ENCODE assay signal across 37 mouse cellular contexts in the genomic region with DNA sequence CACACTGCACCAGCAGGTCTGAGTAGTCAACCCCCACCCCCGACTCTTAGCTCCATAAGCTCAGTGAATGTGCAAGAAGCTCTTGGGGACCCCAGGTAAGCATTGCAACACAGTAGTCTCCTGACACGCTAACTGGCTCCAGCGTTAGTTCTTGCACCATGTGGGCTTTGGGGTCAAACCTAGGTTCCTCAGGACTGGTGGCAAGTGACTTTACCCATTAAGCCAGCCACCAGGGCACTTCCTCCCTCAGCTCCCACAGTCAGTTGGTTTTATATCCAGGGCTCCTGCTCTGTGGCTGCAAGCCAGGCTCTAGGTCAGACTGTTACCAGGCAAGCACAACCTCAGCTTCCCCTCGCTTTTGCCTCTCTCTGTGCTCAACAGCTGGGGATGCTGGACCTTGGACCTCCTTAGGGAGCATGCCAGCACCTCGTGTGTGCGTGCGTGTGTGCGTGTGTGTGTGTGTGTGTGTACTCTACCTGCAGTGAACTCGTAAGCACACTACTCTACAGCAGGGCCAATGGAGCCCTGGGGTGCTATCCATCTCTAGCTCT. TPM values are rescaled to one million over a fixed set of nuclear protein-coding genes. Genes with fewer than 3 reads are reported as not detected.
A peak's percentile ranks its signal among the peaks of the same experiment; 100 is the strongest.
DNase-seq lines count a peak whose midpoint lies in the region; ATAC-seq and TF ChIP-seq lines count a peak whose summit lies in the region.
"Had no signal": no experiment of that assay in that cellular context is flagged by ENCODE, and none has a peak within 500 bp of the region (broad histone marks: within the 10 kb centered on the region; RNA-seq: fewer than 3 reads in every experiment).

No protein-coding gene starts in this region.

- H3K4me3 ChIP-seq in hindbrain, embryonic 13.5 days = no peak overlapping the region
- no peak overlapping the region for H3K4me3 ChIP-seq in hindbrain, postnatal 0 days (ENCODE audit: low read length)
- H3K4me3 ChIP-seq in midbrain, embryonic 16.5 days (ENCODE audit: low read depth, low read length) = no peak overlapping the region
- H3K4me3 ChIP-seq: embryonic facial prominence, embryonic 12.5 days; gastrocnemius, adult 2 months; heart, embryonic 10.5 days; heart, embryonic 15.5 days; limb, embryonic 13.5 days; lung, embryonic 15.5 days; midbrain, embryonic 15.5 days; neural tube, embryonic 12.5 days had no signal

- peaks cover 32% of the 10 kb centered on the region for H3K4me1 ChIP-seq in hindbrain, embryonic 13.5 days (replicated peaks)
- no peaks in the 10 kb centered on the region for H3K4me1 ChIP-seq in hindbrain, postnatal 0 days (ENCODE audit: insufficient read depth, low read length)
- H3K4me1 ChIP-seq in midbrain, embryonic 16.5 days (ENCODE audit: control insufficient read depth, insufficient read depth, low read length) = peaks cover 14% of the 10 kb centered on the region
- H3K4me1 ChIP-seq: embryonic facial prominence, embryonic 12.5 days; heart, embryonic 10.5 days; heart, embryonic 15.5 days; limb, embryonic 13.5 days; lung, embryonic 15.5 days had no signal

- ATAC-seq in hindbrain, embryonic 13.5 days (ENCODE audit: low FRiP score) = no peak
- no peak for ATAC-seq in hindbrain, postnatal 0 days
- ATAC-seq in midbrain, embryonic 16.5 days = no peak
- ATAC-seq: intestine, embryonic 16.5 days; Patski had no signal

- no peaks in the 10 kb centered on the region for H3K27me3 ChIP-seq in hindbrain, embryonic 13.5 days
- no peaks in the 10 kb centered on the region for H3K27me3 ChIP-seq in hindbrain, postnatal 0 days (ENCODE audit: insufficient read depth, low read length)
- no peaks in the 10 kb centered on the region for H3K27me3 ChIP-seq in midbrain, embryonic 16.5 days (ENCODE audit: control insufficient read depth, insufficient read depth, low read depth, low read length)
- H3K27me3 ChIP-seq: embryonic facial prominence, embryonic 12.5 days; heart, embryonic 15.5 days; limb, embryonic 13.5 days; lung, embryonic 15.5 days; midbrain, embryonic 15.5 days; neural tube, embryonic 12.5 days; Patski had no signal

- peaks cover 98% of the 10 kb centered on the region for H3K36me3 ChIP-seq in hindbrain, embryonic 13.5 days
- H3K36me3 ChIP-seq in hindbrain, postnatal 0 days (ENCODE audit: insufficient read depth, low read length) = peaks cover 67% of the 10 kb centered on the region
- H3K36me3 ChIP-seq in midbrain, embryonic 16.5 days (ENCODE audit: control insufficient read depth, insufficient read depth, low read length) = peaks cover 55% of the 10 kb centered on the region

- no peak for DNase-seq in hindbrain, postnatal 0 days (ENCODE audit: low spot score)
- peak; percentile 37 for DNase-seq in lung, postnatal 36 days
- no peak for DNase-seq in lung, postnatal 4 days
- DNase-seq in kidney, postnatal 10 days = peak; percentile 36
- DNase-seq in testis, postnatal 14 days (ENCODE audit: low spot score) = no peak
- DNase-seq: adrenal gland, postnatal 10 days; cerebellum, adult 11 months; cerebellum, adult 9-10 months; cerebellum, postnatal 36 days; embryo, embryonic 11 days; gastrocnemius, adult 2 months; right cerebral cortex, postnatal 4 days; thymus, adult 2 months; thymus, postnatal 36 days had no signal

- 0 out of 2 replicates have a peak overlapping the region, but pooled peaks have one; percentile 13 for H3K9ac ChIP-seq in hindbrain, embryonic 13.5 days
- H3K9ac ChIP-seq in hindbrain, postnatal 0 days (replicated peaks; ENCODE audit: low read length) = no peak overlapping the region
- H3K9ac ChIP-seq in midbrain, embryonic 16.5 days (ENCODE audit: low read depth, low read length) = no peak overlapping the region
- H3K9ac ChIP-seq: embryonic facial prominence, embryonic 12.5 days; heart, embryonic 15.5 days; limb, embryonic 13.5 days; lung, embryonic 15.5 days; midbrain, embryonic 15.5 days; neural tube, embryonic 12.5 days had no signal

- H3K4me2 ChIP-seq in hindbrain, embryonic 13.5 days = no peak overlapping the region
- no peak overlapping the region for H3K4me2 ChIP-seq in hindbrain, postnatal 0 days (ENCODE audit: low read depth, low read length)
- H3K4me2 ChIP-seq in midbrain, embryonic 16.5 days (ENCODE audit: low read length) = no peak overlapping the region
- H3K4me2 ChIP-seq: embryonic facial prominence, embryonic 12.5 days; heart, embryonic 15.5 days; limb, embryonic 13.5 days; liver, embryonic 11.5 days; lung, embryonic 15.5 days; midbrain, embryonic 15.5 days; neural tube, embryonic 12.5 days had no signal

- TF ChIP-seq CTCF in hindbrain, postnatal 0 days (IDR thresholded peaks at IDR 0.05; ENCODE audit: low read depth) = no peak

- 0 out of 2 replicates have a peak overlapping the region, but pooled peaks have one; percentile 73 for H3K27ac ChIP-seq in hindbrain, embryonic 13.5 days
- H3K27ac ChIP-seq in hindbrain, postnatal 0 days = no peak overlapping the region
- no peak overlapping the region for H3K27ac ChIP-seq in midbrain, embryonic 16.5 days (ENCODE audit: low read length)
- H3K27ac ChIP-seq: embryonic facial prominence, embryonic 12.5 days; gastrocnemius, adult 2 months; heart, embryonic 10.5 days; heart, embryonic 15.5 days; limb, embryonic 13.5 days; lung, embryonic 15.5 days; neural tube, embryonic 12.5 days; stomach, postnatal 0 days had no signal

- WGBS in hindbrain, embryonic 13.5 days = 87% methylated on average over 9 of the region's 9 CpGs
- 90% methylated on average over 9 of the region's 9 CpGs for WGBS in hindbrain, postnatal 0 days
- WGBS in midbrain, embryonic 16.5 days = 94% methylated on average over 9 of the region's 9 CpGs

- H3K9me3 ChIP-seq in hindbrain, embryonic 13.5 days = 0 out of 2 replicates have a peak, but pooled peaks cover 3% of the 10 kb centered on the region
- H3K9me3 ChIP-seq in hindbrain, postnatal 0 days (ENCODE audit: low read length) = no peaks in the 10 kb centered on the region
- H3K9me3 ChIP-seq in midbrain, embryonic 16.5 days (replicated peaks; ENCODE audit: control insufficient read depth, low read length, poor library complexity, severe bottlenecking) = no peaks in the 10 kb centered on the region; the same call in 1 of the 2 replicates
- H3K9me3 ChIP-seq: heart, embryonic 10.5 days; heart, embryonic 15.5 days; lung, embryonic 15.5 days; midbrain, embryonic 15.5 days; neural tube, embryonic 12.5 days had no signal

RNA-seq across cellular contexts. Expression of a gene that starts 20.2 kb away (rescaled TPM):
- 0.27 and 0.41 TPM in 2 replicates for polyA plus RNA-seq in hindbrain, embryonic 13.5 days (2015; fragmentation: Nextera tagmentation; extraction: Ambion mirVana)
- total RNA-seq in hindbrain, postnatal 0 days (2014; rRNA removed) = not detected in 2 replicates
- polyA plus RNA-seq in hindbrain, postnatal 0 days (2015; fragmentation: Nextera tagmentation; extraction: Ambion mirVana) = 0.34 and 0.35 TPM in 2 replicates
- polyA plus RNA-seq in midbrain, embryonic 16.5 days (2015; fragmentation: Nextera tagmentation; extraction: Ambion mirVana) = 0.57 and 0.63 TPM in 2 replicates
- total RNA-seq: gastrocnemius, adult 2 months; heart, postnatal 25 days; megakaryocyte-erythroid progenitor cell, adult 5-6 weeks had no signal
- polyA plus RNA-seq: Patski had no signal

RNA-seq across cellular contexts. Expression of a gene that starts 21.2 kb away (rescaled TPM):
- 0.06 TPM in 2 replicates for polyA plus RNA-seq in hindbrain, embryonic 13.5 days (2015; fragmentation: Nextera tagmentation; extraction: Ambion mirVana)
- not detected in 2 replicates for total RNA-seq in hindbrain, postnatal 0 days (2014; rRNA removed)
- not detected in 2 replicates for polyA plus RNA-seq in hindbrain, postnatal 0 days (2015; fragmentation: Nextera tagmentation; extraction: Ambion mirVana)
- not detected in 2 replicates for polyA plus RNA-seq in midbrain, embryonic 16.5 days (2015; fragmentation: Nextera tagmentation; extraction: Ambion mirVana)
- total RNA-seq: gastrocnemius, adult 2 months; heart, postnatal 25 days; layer of hippocampus, postnatal 14 days; left cerebral cortex, adult 8-10 months; left cerebral cortex, postnatal 36 days; megakaryocyte-erythroid progenitor cell, adult 5-6 weeks; MEL had no signal
- polyA plus RNA-seq: embryonic facial prominence, embryonic 12.5 days; forebrain, embryonic 16.5 days; heart, embryonic 10.5 days; heart, embryonic 15.5 days; hindbrain, embryonic 11.5 days; intestine, embryonic 16.5 days; limb, embryonic 13.5 days; liver, embryonic 11.5 days; liver, embryonic 16.5 days; lung, embryonic 15.5 days; midbrain, embryonic 15.5 days; neural tube, embryonic 12.5 days; Patski; spleen, adult 2 months had no signal

RNA-seq across cellular contexts. Expression of a gene that starts 39.8 kb away (rescaled TPM):
- polyA plus RNA-seq in hindbrain, embryonic 13.5 days (2015; fragmentation: Nextera tagmentation; extraction: Ambion mirVana) = 75.1 and 77.5 TPM in 2 replicates
- 131 and 135 TPM in 2 replicates for total RNA-seq in hindbrain, postnatal 0 days (2014; rRNA removed)
- 46.7 and 52.0 TPM in 2 replicates for polyA plus RNA-seq in hindbrain, postnatal 0 days (2015; fragmentation: Nextera tagmentation; extraction: Ambion mirVana)
- 91.4 and 95.3 TPM in 2 replicates for polyA plus RNA-seq in midbrain, embryonic 16.5 days (2015; fragmentation: Nextera tagmentation; extraction: Ambion mirVana)

Comparison
In these comparisons a context has a peak if more than half of its experiments do, and no peak if none do; other contexts are left out.
1. DNase-seq: peak in lung, postnatal 36 days (single experiment) and kidney, postnatal 10 days (single experiment); none in hindbrain, postnatal 0 days (single experiment), lung, postnatal 4 days (0 of 2) and testis, postnatal 14 days (single experiment).